Mouse (Mus musculus) MEL (cell line): Measurements from ENCODE around the gene Ghrl. TPM values are rescaled to one million over a fixed set of nuclear protein-coding genes. Genes with fewer than 3 reads are reported as not detected.
A peak's percentile ranks its signal among the peaks of the same experiment; 100 is the strongest.

ENCODE experiments used
- DNase-seq: peaks from one replicate; pipeline ENCODE4 v3.0.0; 2011; ENCODE audit warnings: low read depth, low spot score
- H3K27ac ChIP-seq: 2 replicates; pipeline ENCODE4 v1.5.1; 2012; ENCODE audit warnings: low read depth, mild to moderate bottlenecking, control low read depth, low read length, moderate library complexity; ENCODE audit not compliant: control insufficient read depth
- H3K27me3 ChIP-seq, 2 experiments: fragments of 150-350 bp in 1 of 2; sonication (generic) in 1 of 2; 2 replicates each; pipeline ENCODE4 v1.6.1; 2012; ENCODE audit warnings: low read length in 2 of 2, mild to moderate bottlenecking in 2 of 2, improper control_type of control experiment in 1 of 2, moderate library complexity in 1 of 2; ENCODE audit not compliant: insufficient read depth in 2 of 2, control insufficient read depth in 1 of 2
- H3K36me3 ChIP-seq, 2 experiments: 2 replicates each; pipeline ENCODE4 v1.6.1; 2012 to 2014; ENCODE audit warnings: low read length in 2 of 2, improper control_type of control experiment in 1 of 2, inconsistent platforms in 1 of 2, mild to moderate bottlenecking in 1 of 2; ENCODE audit not compliant: insufficient read depth in 2 of 2, control insufficient read depth in 1 of 2
- H3K4me1 ChIP-seq, 2 experiments: fragments of 150-350 bp in 1 of 2; sonication (generic) in 1 of 2; 2 replicates each; pipeline ENCODE4 v1.6.1; 2012; ENCODE audit warnings: low read length in 2 of 2, improper control_type of control experiment in 1 of 2, mild to moderate bottlenecking in 1 of 2; ENCODE audit not compliant: insufficient read depth in 2 of 2, control insufficient read depth in 1 of 2
- H3K4me3 ChIP-seq, 2 experiments: fragments of 150-350 bp in 1 of 2; sonication (generic) in 1 of 2; 2 replicates each; pipeline ENCODE4 v1.5.1; 2012; ENCODE audit warnings: low read depth in 2 of 2, low read length in 2 of 2, mild to moderate bottlenecking in 2 of 2, moderate library complexity in 2 of 2, control low read depth in 1 of 2, improper control_type of control experiment in 1 of 2; ENCODE audit not compliant: control insufficient read depth in 1 of 2, insufficient read depth in 1 of 2
- H3K79me2 ChIP-seq: 2 replicates; pipeline ENCODE4 v1.6.1; 2012; ENCODE audit warnings: mild to moderate bottlenecking, low read length, moderate library complexity; ENCODE audit not compliant: control insufficient read depth, poor library complexity, insufficient read depth
- H3K9ac ChIP-seq: 2 replicates; pipeline ENCODE4 v1.6.1; 2012; ENCODE audit warnings: low read depth, mild to moderate bottlenecking, control low read depth, low read length, moderate library complexity; ENCODE audit not compliant: control insufficient read depth, poor library complexity, severe bottlenecking
- H3K9me3 ChIP-seq: fragments of 150-350 bp; sonication (generic); replicated peaks from 2 replicates; pipeline ENCODE4 v1.6.1; 2012; ENCODE audit warnings: mild to moderate bottlenecking, low read length, improper control_type of control experiment, moderate library complexity; ENCODE audit not compliant: insufficient read depth
- CHD1 ChIP-seq: IDR thresholded peaks from 2 replicates; pipeline ENCODE4 v1.6.1; 2012; ENCODE audit warnings: low read depth, mild to moderate bottlenecking, inconsistent platforms, low read length, improper control_type of control experiment
- E2F4 ChIP-seq: IDR thresholded peaks from 2 replicates; pipeline ENCODE4 v1.6.1; 2011; ENCODE audit warnings: low read depth, low read length, improper control_type of control experiment, borderline replicate concordance
- ETS1 ChIP-seq: IDR thresholded peaks from 2 replicates; pipeline ENCODE4 v1.6.1; 2012; ENCODE audit warnings: low read depth, mild to moderate bottlenecking, inconsistent platforms, low read length, improper control_type of control experiment, moderate library complexity
- GABPA ChIP-seq: IDR thresholded peaks from 2 replicates; pipeline ENCODE4 v1.6.1; 2012; ENCODE audit warnings: low read depth, mild to moderate bottlenecking, inconsistent platforms, low read length, improper control_type of control experiment, moderate library complexity
- GATA1 ChIP-seq: IDR thresholded peaks from 2 replicates; pipeline ENCODE4 v1.6.1; 2011; ENCODE audit warnings: low read depth, low read length, improper control_type of control experiment
- HCFC1 ChIP-seq: IDR thresholded peaks from 2 replicates; pipeline ENCODE4 v1.6.1; 2012; ENCODE audit warnings: low read depth, mild to moderate bottlenecking, inconsistent platforms, low read length, improper control_type of control experiment, moderate library complexity
- JUND ChIP-seq: IDR thresholded peaks from 2 replicates; pipeline ENCODE4 v1.6.1; 2011; ENCODE audit warnings: low read depth, mild to moderate bottlenecking, improper control_type of control experiment, low read length
- MAFK ChIP-seq: IDR thresholded peaks from 2 replicates; pipeline ENCODE4 v1.6.1; 2011; ENCODE audit warnings: low read depth, mild to moderate bottlenecking, low read length, improper control_type of control experiment, borderline replicate concordance
- MAX ChIP-seq: IDR thresholded peaks from 2 replicates; pipeline ENCODE4 v1.6.1; 2011; ENCODE audit warnings: low read length, improper control_type of control experiment
- MEF2A ChIP-seq: IDR thresholded peaks from 2 replicates; pipeline ENCODE4 v1.6.1; 2014; ENCODE audit warnings: low read depth, mild to moderate bottlenecking, inconsistent platforms, low read length, improper control_type of control experiment; ENCODE audit not compliant: poor library complexity, insufficient replicate concordance, severe bottlenecking; ENCODE audit errors: extremely low read depth
- MYB ChIP-seq: IDR thresholded peaks from 2 replicates; pipeline ENCODE4 v1.6.1; 2011; ENCODE audit warnings: mild to moderate bottlenecking, low read depth, low read length, improper control_type of control experiment
- POLR2A ChIP-seq, 2 experiments: IDR thresholded peaks; 2 replicates each; pipeline ENCODE4 v1.6.1; 2011 to 2012; ENCODE audit warnings: low read length in 2 of 2, mild to moderate bottlenecking in 2 of 2, control low read depth in 1 of 2, improper control_type of control experiment in 1 of 2, low read depth in 1 of 2, moderate library complexity in 1 of 2; ENCODE audit not compliant: control insufficient read depth in 1 of 2, insufficient read depth in 1 of 2, poor library complexity in 1 of 2
- RAD21 ChIP-seq: IDR thresholded peaks from 2 replicates; pipeline ENCODE4 v1.6.1; 2011; ENCODE audit warnings: mild to moderate bottlenecking, low read depth, low read length, improper control_type of control experiment
- RCOR1 ChIP-seq: IDR thresholded peaks from 2 replicates; pipeline ENCODE4 v1.6.1; 2012; ENCODE audit warnings: low read depth, mild to moderate bottlenecking, inconsistent platforms, low read length, improper control_type of control experiment
- TCF12 ChIP-seq: IDR thresholded peaks from 2 replicates; pipeline ENCODE4 v1.6.1; 2014; ENCODE audit warnings: low read depth, mild to moderate bottlenecking, inconsistent platforms, low read length, improper control_type of control experiment, moderate library complexity
- UBTF ChIP-seq: IDR thresholded peaks from 2 replicates; pipeline ENCODE4 v1.6.1; 2012; ENCODE audit warnings: low read depth, mild to moderate bottlenecking, inconsistent platforms, low read length, improper control_type of control experiment, moderate library complexity, borderline replicate concordance; ENCODE audit not compliant: insufficient read depth
- USF1 ChIP-seq: IDR thresholded peaks from 2 replicates; pipeline ENCODE4 v1.6.1; 2014; ENCODE audit warnings: low read depth, mild to moderate bottlenecking, inconsistent platforms, low read length, improper control_type of control experiment, moderate library complexity
- ZC3H11A ChIP-seq: IDR thresholded peaks from 2 replicates; pipeline ENCODE4 v1.6.1; 2012; ENCODE audit warnings: low read depth, mild to moderate bottlenecking, inconsistent platforms, low read length, improper control_type of control experiment
- polyA plus RNA-seq, 2 experiments: library from polyadenylated mRNA; stranded (reverse) in 1 of 2; unstranded in 1 of 2; fragments of >175 nt in 1 of 2; fragments of >200 nt in 1 of 2; gene quantifications; 2 replicates each; pipeline versions ENCODE4 v1.2.1 to v1.2.4; 2012; ENCODE audit warnings: low replicate concordance in 2 of 2, low read depth in 1 of 2; ENCODE audit not compliant: insufficient read length in 2 of 2, insufficient read depth in 1 of 2, missing spikeins in 1 of 2
- total RNA-seq: library from RNA; depleted of rRNA; stranded (reverse); fragments of 300-350 nt; gene quantifications from 2 replicates; pipeline ENCODE4 v1.2.3, GENCODE M21; 2012

Gene Ghrl
- total and polyA plus RNA-seq, 3 experiments = 0.81 to 2.8 TPM; not detected in 1

- no peak for TF ChIP-seq MAFK
Observed at GRCm38 (mm10) chr6:113681271-113681670, 38.4 kb downstream of the Ghrl start (continued).

- TF ChIP-seq POLR2A (IDR thresholded peaks at IDR 0.05; ENCODE audit: control insufficient read depth in 1 of 2, insufficient read depth in 1 of 2, low read depth in 1 of 2, low read length in 2 of 2, poor library complexity in 1 of 2) = no peak
- no peak for TF ChIP-seq CHD1
- no peak for TF ChIP-seq RAD21
- TF ChIP-seq RCOR1 = no peak
- TF ChIP-seq TCF12 = no peak
- no peak for TF ChIP-seq MAX
- no peak for TF ChIP-seq MEF2A
- no peak for TF ChIP-seq E2F4
- no peak for TF ChIP-seq JUND
- TF ChIP-seq HCFC1 = no peak
- TF ChIP-seq ETS1 = no peak
- TF ChIP-seq UBTF = no peak
- TF ChIP-seq MYB = no peak
- no peak for TF ChIP-seq GABPA
- no peak for TF ChIP-seq USF1
- no peak for TF ChIP-seq GATA1
- TF ChIP-seq ZC3H11A = no peak
- DNase-seq = no peak
- Histone ChIP-seq H3K4me3 (no peak overlapping the region), H3K36me3 (peaks cover 0 to 5% of the 10 kb centered on the region in 2 experiments; a peak in 2 of 4 replicates), H3K79me2 (no peaks in the 10 kb centered on the region), H3K9me3 (no peaks in the 10 kb centered on the region), H3K4me1 (peaks cover 8 to 14% of the 10 kb centered on the region in 2 experiments; a peak in 3 of 4 replicates), H3K27ac (no peak overlapping the region), H3K27me3 (no peaks in the 10 kb centered on the region), H3K9ac (peak overlapping the region; percentile 8; the same call in 1 of the 2 replicates)
Observed at GRCm38 (mm10) chr6:113679993-113680566, 39.6 kb downstream of the Ghrl start.
